Mouse (Mus musculus): ENCODE results near the gene Prpf39. TPM values are rescaled to one million over a fixed set of nuclear protein-coding genes. Genes with fewer than 3 reads are reported as not detected.

Prpf39 gene
- polyA plus RNA-seq, 2 experiments: 51.9 to 58.2 TPM

GRCm38 (mm10) chr12:65068409-65068808, 32.3 kb downstream of the Prpf39 start:
- 69% methylated on average over 4 of the region's 4 CpGs for WGBS
- H3K9me3 ChIP-seq (ENCODE audit: control insufficient read depth, low read length): no peaks in the 10 kb centered on the region
- H3K4me1 ChIP-seq (ENCODE audit: control insufficient read depth, insufficient read depth, low read length): no peaks in the 10 kb centered on the region; the same call in 1 of the 2 replicates
- H3K36me3 ChIP-seq (ENCODE audit: control insufficient read depth, insufficient read depth, low read length): peaks cover 54% of the 10 kb centered on the region
- ATAC-seq (ENCODE audit: low FRiP score, low read depth) (no peak), DNase-seq (ENCODE audit: low spot score) (no peak)
- TF ChIP-seq POLR2A (IDR thresholded peaks at IDR 0.05; ENCODE audit: borderline replicate concordance, extremely low read depth, insufficient read depth, insufficient read length): no peak
- H3K9ac ChIP-seq (ENCODE audit: low read depth, low read length, severe bottlenecking): no peak overlapping the region
- no peak overlapping the region for H3K4me3 ChIP-seq (replicated peaks; ENCODE audit: low read length)
- H3K27me3 ChIP-seq (ENCODE audit: control insufficient read depth, insufficient read depth, low read length): no peaks in the 10 kb centered on the region
- H3K27ac ChIP-seq (replicated peaks; ENCODE audit: low read depth, low read length): no peak overlapping the region
- H3K4me2 ChIP-seq (replicated peaks; ENCODE audit: low read depth, low read length, severe bottlenecking): no peak overlapping the region

GRCm38 (mm10) chr12:65072911-65073610, 36.9 kb downstream of the Prpf39 start:
- Histone ChIP-seq H3K9me3 (ENCODE audit: control insufficient read depth, low read length) (no peaks in the 10 kb centered on the region), H3K4me2 (replicated peaks; ENCODE audit: low read depth, low read length, severe bottlenecking) (peak overlapping the region; percentile 86), H3K4me1 (ENCODE audit: control insufficient read depth, insufficient read depth, low read length) (peaks cover 20% of the 10 kb centered on the region), H3K27ac (replicated peaks; ENCODE audit: low read depth, low read length) (peak overlapping the region; percentile 95), H3K9ac (ENCODE audit: low read depth, low read length, severe bottlenecking) (peak overlapping the region; percentile 91), H3K4me3 (replicated peaks; ENCODE audit: low read length) (peak overlapping the region; percentile 85), H3K27me3 (ENCODE audit: control insufficient read depth, insufficient read depth, low read length) (no peaks in the 10 kb centered on the region), H3K36me3 (ENCODE audit: control insufficient read depth, insufficient read depth, low read length) (peaks cover 20% of the 10 kb centered on the region)
- no peak for TF ChIP-seq POLR2A (IDR thresholded peaks at IDR 0.05; ENCODE audit: borderline replicate concordance, extremely low read depth, insufficient read depth, insufficient read length)
- ATAC-seq (ENCODE audit: low FRiP score, low read depth) (peak; percentile 58), DNase-seq (ENCODE audit: low spot score) (peak; percentile 47)
- WGBS: 4% methylated on average over 21 of the region's 21 CpGs

- ATAC-seq (ENCODE audit: low FRiP score, low read depth): peak; percentile 98
- Histone ChIP-seq H3K36me3 (ENCODE audit: control insufficient read depth, insufficient read depth, low read length) (peaks cover 15% of the 10 kb centered on the region), H3K4me2 (replicated peaks; ENCODE audit: low read depth, low read length, severe bottlenecking) (peak within 1 kb of the TSS; percentile 86), H3K27ac (replicated peaks; ENCODE audit: low read depth, low read length) (peak within 1 kb of the TSS; percentile 95), H3K27me3 (ENCODE audit: control insufficient read depth, insufficient read depth, low read length) (no peaks in the 10 kb centered on the region), H3K9me3 (ENCODE audit: control insufficient read depth, low read length) (no peaks in the 10 kb centered on the region), H3K4me1 (ENCODE audit: control insufficient read depth, insufficient read depth, low read length) (peaks cover 20% of the 10 kb centered on the region), H3K4me3 (replicated peaks; ENCODE audit: low read length) (peak within 1 kb of the TSS; percentile 85), H3K9ac (ENCODE audit: low read depth, low read length, severe bottlenecking) (peak within 1 kb of the TSS; percentile 91)
- peak; percentile 90; the same call in 1 of the 2 replicates for TF ChIP-seq POLR2A (IDR thresholded peaks at IDR 0.05; ENCODE audit: borderline replicate concordance, extremely low read depth, insufficient read depth, insufficient read length)
- DNase-seq (ENCODE audit: low spot score): peak; percentile 95
- under 1% methylated on average over 29 of the region's 49 CpGs for WGBS
These were observed 37.6 kb downstream of the Prpf39 start, which contains the start of gene Fkbp3 for GRCm38 (mm10) chr12:65073611-65074178. TSS of gene Fkbp3 (minus strand) at chr12:65074007.

GRCm38 (mm10) chr12:65074651-65075050, 38.5 kb downstream of the Prpf39 start:
- Histone ChIP-seq H3K27me3 (ENCODE audit: control insufficient read depth, insufficient read depth, low read length) (no peaks in the 10 kb centered on the region), H3K27ac (replicated peaks; ENCODE audit: low read depth, low read length) (no peak overlapping the region), H3K4me1 (ENCODE audit: control insufficient read depth, insufficient read depth, low read length) (peaks cover 20% of the 10 kb centered on the region), H3K9ac (ENCODE audit: low read depth, low read length, severe bottlenecking) (no peak overlapping the region), H3K4me3 (replicated peaks; ENCODE audit: low read length) (peak overlapping the region; percentile 85), H3K36me3 (ENCODE audit: control insufficient read depth, insufficient read depth, low read length) (peaks cover 9% of the 10 kb centered on the region; the same call in 1 of the 2 replicates), H3K4me2 (replicated peaks; ENCODE audit: low read depth, low read length, severe bottlenecking) (peak overlapping the region; percentile 86), H3K9me3 (ENCODE audit: control insufficient read depth, low read length) (no peaks in the 10 kb centered on the region)
- ATAC-seq (ENCODE audit: low FRiP score, low read depth): no peak
- DNase-seq (ENCODE audit: low spot score): no peak
- 39% methylated on average over 7 of the region's 7 CpGs for WGBS
- no peak for TF ChIP-seq POLR2A (IDR thresholded peaks at IDR 0.05; ENCODE audit: borderline replicate concordance, extremely low read depth, insufficient read depth, insufficient read length)

DNA sequence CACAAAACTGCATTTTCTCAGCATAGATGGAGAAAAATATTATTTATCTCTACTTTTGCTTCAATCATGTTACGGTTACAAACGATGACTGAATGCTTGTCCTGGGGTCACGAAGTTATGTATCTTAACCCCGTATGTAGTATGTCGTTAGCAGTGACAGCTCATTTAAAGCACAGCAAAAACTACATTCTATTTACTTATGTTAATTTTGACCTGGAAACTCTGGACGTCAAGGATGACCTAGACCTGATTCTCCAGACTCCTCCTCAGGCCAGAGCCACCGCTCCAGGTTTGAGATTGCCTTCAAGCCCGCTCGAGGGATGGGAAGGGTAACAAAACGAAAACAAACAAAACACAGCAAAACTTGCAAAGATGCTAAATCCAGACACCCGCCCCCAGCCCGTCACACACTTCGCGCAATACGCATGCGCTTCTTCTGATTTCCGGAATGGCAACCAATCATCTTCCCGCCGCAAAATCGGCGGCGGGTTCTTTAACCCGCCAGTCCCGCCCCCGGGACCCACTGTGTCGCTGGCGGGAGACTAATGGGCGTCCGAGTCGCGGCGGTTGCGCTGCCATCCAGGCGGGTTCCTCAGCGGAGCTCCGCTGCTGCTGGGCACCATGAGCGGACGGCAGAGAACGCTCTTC, 39.1 kb downstream of the Prpf39 start, which contains the start of gene Fancm:
TSS of gene Fancm (plus strand) at position 519 of the 648 bp plus-strand sequence.
- 0 out of 2 replicates have a peak, but pooled peaks have one; percentile 52 for TF ChIP-seq POLR2A (IDR thresholded peaks at IDR 0.05; ENCODE audit: borderline replicate concordance, extremely low read depth, insufficient read depth, insufficient read length)
- WGBS: 2% methylated on average over 39 of the region's 39 CpGs

More for the DNA sequence above, 39.1 kb downstream of the Prpf39 start, which contains the start of gene Fancm:
- Histone ChIP-seq H3K36me3 (ENCODE audit: control insufficient read depth, insufficient read depth, low read length) (peaks cover 12% of the 10 kb centered on the region; the same call in 1 of the 2 replicates), H3K4me1 (ENCODE audit: control insufficient read depth, insufficient read depth, low read length) (peaks cover 20% of the 10 kb centered on the region), H3K27me3 (ENCODE audit: control insufficient read depth, insufficient read depth, low read length) (no peaks in the 10 kb centered on the region), H3K9ac (ENCODE audit: low read depth, low read length, severe bottlenecking) (peak within 1 kb of the TSS; percentile 77), H3K9me3 (ENCODE audit: control insufficient read depth, low read length) (no peaks in the 10 kb centered on the region), H3K4me3 (replicated peaks; ENCODE audit: low read length) (peak within 1 kb of the TSS; percentile 85), H3K27ac (replicated peaks; ENCODE audit: low read depth, low read length) (peak within 1 kb of the TSS; percentile 82), H3K4me2 (replicated peaks; ENCODE audit: low read depth, low read length, severe bottlenecking) (peak within 1 kb of the TSS; percentile 86)
- DNase-seq (ENCODE audit: low spot score) (peak; percentile 94), ATAC-seq (ENCODE audit: low FRiP score, low read depth) (peak; percentile 64)

Measured in limb, embryonic 14.5 days (tissue).